Comparison of ENCODE assay signal across 19 mouse cellular contexts in genomic region chr9:34942996-34943395, GRCm38 (mm10).
"Had no signal": no experiment of that assay in that cellular context is flagged by ENCODE, and none has a peak within 500 bp of the region (broad histone marks: within the 10 kb centered on the region; RNA-seq: fewer than 3 reads in every experiment).

No protein-coding gene starts in this region.

- H3K4me2 ChIP-seq: kidney, embryonic 15.5 days; liver, embryonic 13.5 days; midbrain, embryonic 15.5 days had no signal

- H3K27me3 ChIP-seq: kidney, embryonic 15.5 days; liver, embryonic 13.5 days; midbrain, embryonic 15.5 days had no signal

- H3K4me1 ChIP-seq: kidney, embryonic 15.5 days; liver, embryonic 13.5 days had no signal

- H3K36me3 ChIP-seq: kidney, embryonic 15.5 days; liver, embryonic 13.5 days; midbrain, embryonic 15.5 days had no signal

- H3K9ac ChIP-seq: kidney, embryonic 15.5 days; liver, embryonic 13.5 days; midbrain, embryonic 15.5 days had no signal

- H3K27ac ChIP-seq: kidney, embryonic 15.5 days; left cerebral cortex, adult 2 months; liver, embryonic 13.5 days; midbrain, embryonic 15.5 days; stomach, postnatal 0 days had no signal

- H3K9me3 ChIP-seq: kidney, embryonic 15.5 days; liver, embryonic 13.5 days; midbrain, embryonic 15.5 days had no signal

- DNase-seq: kidney, adult 11 months; kidney, adult 8-10 months; kidney, postnatal 10 days; kidney, postnatal 36 days; layer of hippocampus, postnatal 36 days; liver, embryonic 13.5 days; lung, adult 2 months; lung, postnatal 14 days; lung, postnatal 4 days; right cerebral cortex, adult 18-20 months; right cerebral cortex, postnatal 14 days; right cerebral cortex, postnatal 4 days; thymus, adult 2 months; thymus, postnatal 14 days; thymus, postnatal 4 days had no signal

- H3K4me3 ChIP-seq: kidney, embryonic 15.5 days; left cerebral cortex, adult 2 months; liver, embryonic 13.5 days; midbrain, embryonic 15.5 days had no signal

- ATAC-seq: midbrain, embryonic 15.5 days had no signal
